Mouse (Mus musculus) heart, adult 2 months (tissue): ENCODE data around the gene Gm20388. TPM values are rescaled to one million over a fixed set of nuclear protein-coding genes. Genes with fewer than 3 reads are reported as not detected.

ENCODE experiments used
- DNase-seq, 2 experiments: peaks; one replicate each; pipeline ENCODE4 v3.0.0; 2021
- H3K27ac ChIP-seq: fragments of 200-600 bp; 2 replicates; pipeline ENCODE4 v1.8.1; 2022
- H3K27me3 ChIP-seq: fragments of 200-500 bp; 2 replicates; pipeline ENCODE4 v1.6.1; 2012; ENCODE audit warnings: mild to moderate bottlenecking, low read length, inconsistent platforms, mixed read lengths; ENCODE audit not compliant: control insufficient read depth, insufficient read depth
- H3K36me3 ChIP-seq: fragments of 200-500 bp; 2 replicates; pipeline ENCODE4 v1.6.1; 2012; ENCODE audit warnings: low read length, inconsistent platforms; ENCODE audit not compliant: control insufficient read depth, insufficient read depth
- H3K4me1 ChIP-seq: fragments of 200-500 bp; 2 replicates; pipeline ENCODE4 v1.6.1; 2011; ENCODE audit warnings: low read length; ENCODE audit not compliant: control insufficient read depth, insufficient read depth
- H3K4me3 ChIP-seq: fragments of 200-600 bp; 2 replicates; pipeline ENCODE4 v1.8.1; 2022
- H3K79me2 ChIP-seq: fragments of 200-500 bp; replicated peaks from 2 replicates; pipeline ENCODE4 v1.6.1; 2012; ENCODE audit warnings: mild to moderate bottlenecking, inconsistent platforms, low read length, moderate library complexity, mixed read lengths; ENCODE audit not compliant: control insufficient read depth, insufficient read depth
- H3K9ac ChIP-seq: fragments of 200-500 bp; 2 replicates; pipeline ENCODE4 v1.6.1; 2012; ENCODE audit warnings: low read depth, mild to moderate bottlenecking, control low read depth, inconsistent platforms, low read length, mixed read lengths
- CTCF ChIP-seq: fragments of 200-600 bp; IDR thresholded peaks from 2 replicates; pipeline ENCODE4 v1.8.1; 2022; ENCODE audit warnings: antibody characterized with exemption, mild to moderate bottlenecking, moderate library complexity
- EP300 ChIP-seq: fragments of 200-500 bp; IDR thresholded peaks from 2 replicates; pipeline ENCODE4 v1.6.1; 2011; ENCODE audit warnings: low read depth, low read length, control low read depth; ENCODE audit not compliant: insufficient read depth
- POLR2A ChIP-seq: fragments of 200-500 bp; IDR thresholded peaks from 2 replicates; pipeline ENCODE4 v1.6.1; 2011; ENCODE audit warnings: mild to moderate bottlenecking, low read depth, low read length, control low read depth; ENCODE audit not compliant: insufficient read depth
- WGBS: fragments of 180-500 bp; shearing (Covaris S2); methylation state at CpG from one replicate; pipeline ENCODE4 v1.1.7; 2018; 5-methylcytosine and 5-hydroxymethylcytosine counted together
- intact Hi-C: fragments of 180-260 bp; cut with DNase I; formaldehyde crosslinking; loops from one replicate; pipeline ENCODE4 v1.15.1; 2025
- polyA plus RNA-seq: library from polyadenylated mRNA; depleted of rRNA; stranded (reverse); fragments of >200 nt; gene quantifications from 2 replicates; pipeline ENCODE4 v1.2.3, GENCODE M21; 2012
- total RNA-seq, 2 experiments: library from RNA; stranded (reverse); gene quantifications; 2 replicates each; pipeline ENCODE4 v1.2.3; 2021

Gene Gm20388
- total and polyA plus RNA-seq, 3 experiments, result 1.8 to 32.3 TPM; not detected in 1

- intact Hi-C loops, result loop anchor here (5.0 kb wide), 1 partner anchor 48 kb away; no protein-coding TSS in a partner anchor
- Histone ChIP-seq H3K4me1 (no peaks in the 10 kb centered on the region; the same call in 1 of the 2 replicates), H3K27me3 (no peaks in the 10 kb centered on the region), H3K79me2 (no peaks in the 10 kb centered on the region), H3K4me3 (no peak overlapping the region), H3K36me3 (no peaks in the 10 kb centered on the region), H3K9ac (no peak overlapping the region), H3K27ac (no peak overlapping the region)
- WGBS, result 74% methylated on average over 7 of the region's 7 CpGs
- no peak for DNase-seq
- TF ChIP-seq POLR2A (no peak), CTCF (no peak), EP300 (no peak)
Observed at GRCm38 (mm10) chr8:122760116-122760515, 2849.5 kb downstream of the Gm20388 start.

- H3K27me3 ChIP-seq, result no peaks in the 10 kb centered on the region
- 59% methylated on average over 6 of the region's 6 CpGs for WGBS
- H3K9ac ChIP-seq, result no peak overlapping the region
- TF ChIP-seq CTCF (no peak), POLR2A (no peak), EP300 (no peak)
- no peak for DNase-seq
- H3K4me3 ChIP-seq, result no peak overlapping the region
- intact Hi-C loops, result loop anchor here (5.0 kb wide), 1 partner anchor 49 kb away; no protein-coding TSS in a partner anchor
- H3K36me3 ChIP-seq, result no peaks in the 10 kb centered on the region
- no peaks in the 10 kb centered on the region for H3K79me2 ChIP-seq
- no peak overlapping the region for H3K27ac ChIP-seq
- no peaks in the 10 kb centered on the region; the same call in 1 of the 2 replicates for H3K4me1 ChIP-seq
Observed at GRCm38 (mm10) chr8:122761109-122761508, 2850.5 kb downstream of the Gm20388 start.

- intact Hi-C loops, result loop anchor here (5.0 kb wide), 1 partner anchor 50 kb away; no protein-coding TSS in a partner anchor
- Histone ChIP-seq H3K36me3 (no peaks in the 10 kb centered on the region), H3K27me3 (no peaks in the 10 kb centered on the region), H3K9ac (no peak overlapping the region), H3K27ac (peak overlapping the region; percentile 63), H3K4me1 (no peaks in the 10 kb centered on the region; the same call in 1 of the 2 replicates), H3K79me2 (no peaks in the 10 kb centered on the region), H3K4me3 (no peak overlapping the region)
- 33% methylated on average over 12 of the region's 12 CpGs for WGBS
- TF ChIP-seq CTCF (no peak), POLR2A (no peak), EP300 (no peak)
- peak; percentile 43 to 54 for DNase-seq
Observed at GRCm38 (mm10) chr8:122762731-122763266, 2852.2 kb downstream of the Gm20388 start.

- Histone ChIP-seq H3K27me3 (no peaks in the 10 kb centered on the region), H3K4me1 (no peaks in the 10 kb centered on the region; the same call in 1 of the 2 replicates), H3K79me2 (no peaks in the 10 kb centered on the region), H3K36me3 (no peaks in the 10 kb centered on the region), H3K9ac (no peak overlapping the region), H3K4me3 (no peak overlapping the region), H3K27ac (peak overlapping the region; percentile 63)
- intact Hi-C loops, result loop anchor here (5.0 kb wide), 1 partner anchor 51 kb away; no protein-coding TSS in a partner anchor
- DNase-seq, result peak; percentile 47 to 68
- TF ChIP-seq POLR2A (no peak), EP300 (no peak), CTCF (no peak)
- 50% methylated on average over 14 of the region's 14 CpGs for WGBS
Observed at GRCm38 (mm10) chr8:122763267-122763738, 2852.7 kb downstream of the Gm20388 start.

- TF ChIP-seq POLR2A, result no peak
- no peak for TF ChIP-seq CTCF
- TF ChIP-seq EP300, result no peak
- Histone ChIP-seq H3K36me3 (no peaks in the 10 kb centered on the region), H3K27me3 (no peaks in the 10 kb centered on the region), H3K79me2 (no peaks in the 10 kb centered on the region), H3K9ac (no peak overlapping the region), H3K4me3 (no peak overlapping the region), H3K4me1 (no peaks in the 10 kb centered on the region; the same call in 1 of the 2 replicates), H3K27ac (no peak overlapping the region)
- intact Hi-C loops, result loop anchor here (5.0 kb wide), 1 partner anchor 53 kb away; no protein-coding TSS in a partner anchor
- WGBS, result 73% methylated on average over 7 of the region's 7 CpGs
- no peak for DNase-seq
Observed at GRCm38 (mm10) chr8:122764790-122765474, 2854.3 kb downstream of the Gm20388 start.

- no peak for TF ChIP-seq EP300
- TF ChIP-seq CTCF, result no peak
- no peak for TF ChIP-seq POLR2A
- H3K4me1 ChIP-seq, result no peaks in the 10 kb centered on the region; the same call in 1 of the 2 replicates
- WGBS, result 55% methylated on average over 5 of the region's 5 CpGs
- H3K36me3 ChIP-seq, result no peaks in the 10 kb centered on the region
- no peak overlapping the region for H3K4me3 ChIP-seq
- H3K27me3 ChIP-seq, result no peaks in the 10 kb centered on the region
- H3K27ac ChIP-seq, result no peak overlapping the region
- no peaks in the 10 kb centered on the region for H3K79me2 ChIP-seq
- no peak overlapping the region for H3K9ac ChIP-seq
- intact Hi-C loops, result no loop called here
- no peak for DNase-seq
Observed at GRCm38 (mm10) chr8:122766189-122766588, 2855.5 kb downstream of the Gm20388 start.
